Mouse (Mus musculus) neutrophil, adult 83 days (primary cell): ENCODE data around the gene Scamp4. TPM values are rescaled to one million over a fixed set of nuclear protein-coding genes. Genes with fewer than 3 reads are reported as not detected.

Source experiments
- total RNA-seq, 2 experiments: library from RNA; stranded (reverse); gene quantifications; one replicate each; pipeline ENCODE4 v1.2.4; 2023

Scamp4 gene
- 10 to 100 TPM; 11.1 to 12.5 TPM for total RNA-seq

GRCm38 (mm10) chr10:80602698-80603325 lies at the start of gene Scamp4, which contains the start of gene Adat3:
Scamp4 (plus strand) TSS chr10:80602872.
Adat3 (plus strand) TSS chr10:80602880.

GRCm38 (mm10) chr10:80561116-80561944 lies 41.3 kb upstream of the Scamp4 start, which contains the start of gene Rexo1:
Rexo1 (minus strand) TSS chr10:80561560.

DNA sequence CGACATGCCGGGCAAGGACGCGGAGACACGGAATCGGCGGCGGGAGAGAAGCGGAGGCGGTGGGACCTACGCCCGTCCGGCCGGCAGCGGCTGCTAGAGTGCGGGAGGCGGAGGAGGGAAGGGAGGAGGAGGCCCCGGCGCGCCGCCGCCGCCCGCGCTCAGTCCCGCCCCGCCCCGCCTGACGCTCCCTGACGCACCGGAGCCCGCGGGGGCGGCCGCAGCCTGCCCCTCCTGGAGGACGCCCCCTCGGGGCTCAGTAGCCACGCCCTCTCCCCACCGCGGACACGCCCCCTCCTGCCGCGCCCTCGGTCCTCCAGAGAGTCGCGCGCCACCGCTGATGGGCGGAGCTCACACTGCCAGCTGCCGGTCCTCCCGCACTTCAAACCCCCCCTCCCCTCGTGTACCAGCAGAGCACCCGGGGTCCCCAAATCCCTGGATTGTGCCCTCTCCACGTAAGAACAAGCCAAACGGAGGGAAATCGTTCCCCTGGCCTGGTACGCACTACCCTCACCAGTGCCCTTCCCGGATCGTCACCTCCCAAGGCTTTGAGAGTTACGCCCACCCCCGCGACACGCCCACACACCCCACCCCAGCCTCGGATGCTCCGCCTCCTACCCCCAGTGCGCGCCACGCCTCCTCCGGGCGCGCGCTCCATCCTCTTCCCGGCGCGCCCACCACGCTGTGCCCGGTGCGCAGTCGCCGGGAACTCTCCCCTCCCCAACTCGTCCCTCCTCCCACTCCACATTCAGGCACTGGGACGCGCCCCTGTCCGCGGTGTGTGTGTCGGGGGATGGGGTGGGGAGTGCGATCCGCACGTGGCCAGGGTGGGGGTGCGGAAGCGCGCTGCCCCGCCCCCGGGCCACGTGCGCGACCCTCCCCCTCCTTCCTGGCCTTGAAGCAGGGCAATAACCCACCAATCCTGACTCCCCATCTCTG lies 25.2 kb upstream of the Scamp4 start, which contains the start of gene Klf16:
TSS of gene Klf16 (minus strand) at position 127 of the 936 bp plus-strand sequence.

GRCm38 (mm10) chr10:80589879-80590854 lies 12.5 kb upstream of the Scamp4 start, which contains the start of gene Abhd17a:
Abhd17a (minus strand) TSS chr10:80590341.

DNA sequence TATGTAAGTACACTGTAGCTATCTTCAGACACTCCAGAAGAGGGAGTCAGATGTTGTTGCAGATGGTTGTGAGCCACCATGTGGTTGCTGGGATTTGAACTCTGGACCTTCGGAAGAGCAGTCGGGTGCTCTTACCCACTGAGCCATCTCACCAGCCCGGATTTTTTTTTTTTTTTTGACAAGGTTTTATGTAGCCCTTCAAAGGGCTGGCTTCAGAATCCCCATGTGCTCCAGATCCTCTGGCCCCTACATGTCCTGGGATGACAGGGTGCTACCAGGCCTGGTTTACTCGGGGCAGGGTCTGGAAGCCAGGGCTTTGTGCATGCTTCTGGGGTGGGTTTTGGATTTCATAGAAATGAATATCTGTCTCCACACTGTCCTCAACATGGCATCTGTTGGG lies 3.0 kb downstream of the Scamp4 start, which contains the start of gene Gm49322:
TSS of gene Gm49322 (plus strand) at position 301 of the 400 bp plus-strand sequence.

DNA sequence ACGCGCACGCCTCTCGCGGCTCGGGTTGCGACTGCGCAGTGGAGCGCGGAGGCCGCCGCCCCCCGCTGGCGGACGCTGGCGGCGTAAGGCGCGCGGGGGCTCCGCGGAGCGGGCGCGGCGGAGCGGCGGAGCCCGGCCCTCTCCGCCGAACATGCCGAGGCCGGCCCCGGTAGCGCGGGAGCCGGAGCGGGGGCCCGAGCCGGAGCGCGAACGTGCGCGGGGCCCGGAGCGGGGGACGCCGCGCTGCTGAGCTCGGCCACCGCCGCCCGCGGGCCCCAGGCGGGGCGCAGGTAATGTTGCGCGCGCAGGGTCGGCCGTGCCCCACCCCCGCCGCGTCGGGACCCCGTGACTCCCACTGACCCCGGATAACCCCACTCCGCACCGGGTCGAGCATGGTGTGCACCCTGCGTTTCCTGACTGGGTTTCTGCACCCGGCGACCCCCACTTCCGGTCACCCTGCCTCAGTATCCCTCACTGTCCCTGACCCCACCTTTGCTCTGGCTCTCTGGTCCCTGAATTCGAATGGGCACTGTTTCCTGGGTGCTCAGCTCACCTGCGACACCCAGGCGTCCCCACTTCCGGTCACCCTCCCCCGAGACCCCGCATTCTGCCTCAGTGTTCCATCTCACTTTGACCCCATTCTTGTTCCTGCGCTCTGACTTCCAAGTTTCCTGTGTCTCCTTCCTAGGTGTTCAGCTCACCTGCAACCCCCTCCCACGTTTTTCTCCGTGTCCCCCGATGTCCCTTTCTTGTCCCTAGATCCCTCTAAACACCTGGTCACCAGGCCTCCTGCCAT lies 20.2 kb downstream of the Scamp4 start, which contains the start of gene Csnk1g2:
TSS of gene Csnk1g2 (plus strand) at position 178 of the 796 bp plus-strand sequence.

GRCm38 (mm10) chr10:80656863-80657623 lies 54.4 kb downstream of the Scamp4 start, which contains the start of gene Btbd2:
Btbd2 (minus strand) TSS chr10:80657071.

Other genes starting within 250 kb of the Scamp4 start
- not detected for gene Plk5, start 246.4 kb upstream of the Scamp4 start, total RNA-seq
- gene Mex3d, start 215.2 kb upstream of the Scamp4 start, total RNA-seq, result 1 to 10 TPM; 3.3 to 4.2 TPM
- 10 to 100 TPM; 41.9 to 49.5 TPM for gene Mbd3, start 203.3 kb upstream of the Scamp4 start, total RNA-seq
- 100 to 1,000 TPM; 101 to 112 TPM for gene Uqcr11, start 196.0 kb upstream of the Scamp4 start, total RNA-seq
- 10 to 100 TPM; 50.5 to 63.1 TPM for gene Tcf3, start 169.2 kb upstream of the Scamp4 start, total RNA-seq
- gene Onecut3, start 108.0 kb upstream of the Scamp4 start, total RNA-seq, result not detected
- gene Atp8b3, start 63.7 kb upstream of the Scamp4 start, total RNA-seq, result under 1 TPM; 0.11 TPM
- 10 to 100 TPM; 55.9 to 56.9 TPM for gene Rexo1, start 41.3 kb upstream of the Scamp4 start, total RNA-seq
- gene Klf16, start 25.6 kb upstream of the Scamp4 start, total RNA-seq, result 10 to 100 TPM in 1 of 2 experiments, 1 to 10 TPM in 1; 8.4 to 10.7 TPM
- gene Abhd17a, start 12.5 kb upstream of the Scamp4 start, total RNA-seq, result 10 to 100 TPM; 40.9 to 44.3 TPM
- 1 to 10 TPM; 1.3 to 2.9 TPM for gene Adat3, start within 50 bp of the Scamp4 start, total RNA-seq
- gene Gm49322, start 3.1 kb downstream of the Scamp4 start, total RNA-seq, result under 1 TPM; 0.29 to 0.70 TPM
- gene Csnk1g2, start 20.0 kb downstream of the Scamp4 start, total RNA-seq, result 100 to 1,000 TPM in 1 of 2 experiments, 10 to 100 TPM in 1; 96.3 to 120 TPM
- 10 to 100 TPM; 19.2 to 23.8 TPM for gene Btbd2, start 54.2 kb downstream of the Scamp4 start, total RNA-seq
- 100 to 1,000 TPM; 187 to 191 TPM for gene Mknk2, start 75.2 kb downstream of the Scamp4 start, total RNA-seq
- 100 to 1,000 TPM; 124 TPM for gene Mob3a, start 99.1 kb downstream of the Scamp4 start, total RNA-seq
- gene Izumo4, start 99.3 kb downstream of the Scamp4 start, total RNA-seq, result 1 to 10 TPM; 8.5 to 10.0 TPM
- gene Ap3d1, start 139.4 kb downstream of the Scamp4 start, total RNA-seq, result 10 to 100 TPM; 91.5 to 95.8 TPM
- 10 to 100 TPM; 30.9 to 33.4 TPM for gene Dot1l, start 152.3 kb downstream of the Scamp4 start, total RNA-seq
- 10 to 100 TPM; 44.1 to 48.2 TPM for gene Sf3a2, start 195.3 kb downstream of the Scamp4 start, total RNA-seq
- 10 to 100 TPM; 70.8 to 77.6 TPM for gene Plekhj1, start 195.8 kb downstream of the Scamp4 start, total RNA-seq
- 1 to 10 TPM in 1 of 2 experiments, under 1 TPM in 1; 0.94 to 1.1 TPM for gene Amh, start 202.4 kb downstream of the Scamp4 start, total RNA-seq
- not detected for gene Jsrp1, start 210.6 kb downstream of the Scamp4 start, total RNA-seq
- gene Oaz1, start 223.8 kb downstream of the Scamp4 start, total RNA-seq, result 100 to 1,000 TPM; 551 to 600 TPM
- not detected for gene Lingo3, start 241.2 kb downstream of the Scamp4 start, total RNA-seq